Mouse (Mus musculus) activated CD4-positive, CD25-positive, alpha-beta regulatory T cell, adult 4 months (primary cell): ENCODE measurements around the gene A930017K11Rik. TPM values are rescaled to one million over a fixed set of nuclear protein-coding genes. Genes with fewer than 3 reads are reported as not detected.

Experiments used
- ATAC-seq: one replicate; pipeline ENCODE4 v1.8.0; 2017
- polyA plus RNA-seq, 2 experiments: library from polyadenylated mRNA; unstranded; fragments of 100-300 nt; shearing (Covaris generic); gene quantifications; one replicate each; pipeline ENCODE4 v1.2.1; 2017

A930017K11Rik gene
- not detected for polyA plus RNA-seq

- no peak for ATAC-seq
Measured at GRCm38 (mm10) chr17:25951803-25952623, at the start of gene A930017K11Rik. TSS of gene A930017K11Rik (minus strand) at chr17:25952565.

GRCm38 (mm10) chr17:25998425-25998824 lies 46.1 kb upstream of the A930017K11Rik start:
- ATAC-seq, result no peak

GRCm38 (mm10) chr17:25993489-25993888 lies 41.1 kb upstream of the A930017K11Rik start:
- ATAC-seq, result no peak

- no peak for ATAC-seq
Measured at GRCm38 (mm10) chr17:25992274-25992673, 39.9 kb upstream of the A930017K11Rik start.

GRCm38 (mm10) chr17:25990331-25990730 lies 38.0 kb upstream of the A930017K11Rik start:
- no peak for ATAC-seq

- peak; percentile 99 for ATAC-seq
Measured at GRCm38 (mm10) chr17:25985306-25986294, 33.2 kb upstream of the A930017K11Rik start, which contains the start of gene Capn15. TSS of gene Capn15 (minus strand) at chr17:25985796.

GRCm38 (mm10) chr17:25984556-25985305 lies 32.4 kb upstream of the A930017K11Rik start:
- ATAC-seq, result no peak

GRCm38 (mm10) chr17:25984066-25984465 lies 31.7 kb upstream of the A930017K11Rik start:
- no peak for ATAC-seq

GRCm38 (mm10) chr17:25982913-25983312 lies 30.5 kb upstream of the A930017K11Rik start:
- ATAC-seq, result no peak

GRCm38 (mm10) chr17:25980854-25981253 lies 28.5 kb upstream of the A930017K11Rik start:
- no peak for ATAC-seq

GRCm38 (mm10) chr17:25979829-25980738 lies 27.7 kb upstream of the A930017K11Rik start:
- no peak for ATAC-seq

- ATAC-seq, result no peak
Measured at GRCm38 (mm10) chr17:25970954-25971707, 18.8 kb upstream of the A930017K11Rik start.

- ATAC-seq, result no peak
Measured at GRCm38 (mm10) chr17:25970448-25970847, 18.1 kb upstream of the A930017K11Rik start.

GRCm38 (mm10) chr17:25968176-25968575 lies 15.8 kb upstream of the A930017K11Rik start:
- no peak for ATAC-seq

- no peak for ATAC-seq
Measured at GRCm38 (mm10) chr17:25967652-25968051, 15.3 kb upstream of the A930017K11Rik start.

- no peak for ATAC-seq
Measured at GRCm38 (mm10) chr17:25964271-25964670, 11.9 kb upstream of the A930017K11Rik start.

GRCm38 (mm10) chr17:25962413-25962905 lies 10.1 kb upstream of the A930017K11Rik start:
- ATAC-seq, result no peak

GRCm38 (mm10) chr17:25961566-25961965 lies 9.2 kb upstream of the A930017K11Rik start:
- ATAC-seq, result no peak

- ATAC-seq, result no peak
Measured at GRCm38 (mm10) chr17:25959630-25960467, 7.5 kb upstream of the A930017K11Rik start.
